Mouse (Mus musculus) embryonic facial prominence, embryonic 15.5 days (tissue): ENCODE measurements around the gene Slc35g1. TPM values are rescaled to one million over a fixed set of nuclear protein-coding genes. Genes with fewer than 3 reads are reported as not detected.

Experiments
- ATAC-seq: fragments of 200-750 bp; cut with Nextera tagmentation; 2 replicates; pipeline ENCODE4 v1.8.0; 2017; ENCODE audit warnings: low read depth, moderate TSS enrichment; ENCODE audit not compliant: insufficient number of reproducible peaks, low FRiP score, low TSS enrichment
- H3K27ac ChIP-seq: fragments of 300-500 bp; sonication (generic); replicated peaks from 2 replicates; pipeline ENCODE4 v1.5.1; 2015; ENCODE audit warnings: mild to moderate bottlenecking, inconsistent platforms
- H3K27me3 ChIP-seq: fragments of 300-500 bp; sonication (generic); 2 replicates; pipeline ENCODE4 v1.6.1; 2015; ENCODE audit warnings: inconsistent platforms
- H3K36me3 ChIP-seq: fragments of 300-500 bp; sonication (generic); 2 replicates; pipeline ENCODE4 v1.6.1; 2015; ENCODE audit warnings: mild to moderate bottlenecking, inconsistent platforms
- H3K4me1 ChIP-seq: fragments of 300-500 bp; sonication (generic); 2 replicates; pipeline ENCODE4 v1.6.1; 2015; ENCODE audit warnings: inconsistent platforms
- H3K4me2 ChIP-seq: fragments of 300-500 bp; sonication (generic); replicated peaks from 2 replicates; pipeline ENCODE4 v1.6.1; 2015; ENCODE audit warnings: mild to moderate bottlenecking, inconsistent platforms
- H3K4me3 ChIP-seq: fragments of 300-500 bp; sonication (generic); replicated peaks from 2 replicates; pipeline ENCODE4 v1.5.1; 2015; ENCODE audit warnings: mild to moderate bottlenecking, inconsistent platforms
- H3K9ac ChIP-seq: fragments of 300-500 bp; sonication (generic); 2 replicates; pipeline ENCODE4 v1.6.1; 2015; ENCODE audit warnings: inconsistent platforms
- H3K9me3 ChIP-seq: fragments of 300-500 bp; sonication (generic); replicated peaks from 2 replicates; pipeline ENCODE4 v1.6.1; 2016; ENCODE audit warnings: inconsistent platforms
- WGBS: fragments of 180-500 bp; shearing (Covaris S2); methylation state at CpG from one replicate; pipeline ENCODE4 v1.1.7; 2015; 5-methylcytosine and 5-hydroxymethylcytosine counted together
- polyA plus RNA-seq: library from polyadenylated mRNA; unstranded; fragments of >200 nt; fragmentation: Nextera tagmentation; extraction: Ambion mirVana; gene quantifications from 2 replicates; pipeline ENCODE4 v1.2.1, GENCODE M21; 2015

Slc35g1 gene
- polyA plus RNA-seq = 3.0 and 3.1 TPM in 2 replicates

DNA sequence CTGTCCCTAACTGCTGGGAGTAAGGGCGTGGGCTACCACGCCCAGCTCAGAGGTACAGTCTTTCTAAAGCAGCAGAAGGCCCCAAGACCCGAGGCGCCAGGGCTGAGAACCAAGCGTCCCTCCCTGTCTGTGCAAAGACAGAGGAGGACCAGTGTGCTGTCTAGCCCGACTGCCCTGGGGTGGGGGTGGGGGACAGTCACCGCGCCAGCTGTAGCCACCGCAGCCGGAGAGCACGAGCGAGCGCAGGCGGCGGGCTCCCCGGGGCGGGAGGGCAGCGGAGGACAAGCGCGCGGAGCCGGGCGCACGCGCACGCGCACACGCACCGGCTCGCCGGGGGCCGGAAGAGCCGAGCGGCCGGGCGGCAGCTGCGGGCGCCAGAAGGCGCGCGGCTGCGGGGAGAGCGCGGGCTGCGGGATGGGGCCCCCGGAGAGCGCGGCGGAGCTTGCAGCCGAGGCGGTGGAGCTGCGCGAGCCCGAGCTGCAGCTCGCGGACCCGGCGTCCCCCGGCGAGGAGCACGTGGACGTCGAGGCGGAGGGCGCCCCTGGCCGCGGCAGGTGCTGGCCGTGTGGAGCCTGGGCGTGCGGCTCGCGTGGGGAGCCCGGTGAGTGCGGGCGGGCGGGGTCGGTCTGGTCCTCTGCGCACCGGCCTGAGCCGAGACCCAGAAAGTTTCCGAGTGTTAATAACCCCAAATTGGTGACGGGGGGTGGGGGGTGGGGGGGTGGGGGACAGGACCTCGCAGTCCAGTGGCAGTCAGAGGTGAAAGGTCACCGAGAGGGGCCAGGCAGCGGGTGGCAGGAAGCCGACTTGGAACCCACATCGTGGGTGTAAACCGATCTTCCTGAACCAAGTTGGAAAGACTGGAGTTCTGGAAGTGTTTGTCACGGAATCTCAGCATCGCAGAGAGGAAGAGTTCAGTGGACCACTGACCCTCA is at the start of gene Slc35g1:
Gene Slc35g1, plus strand, starts transcription at position 280 of the 932 bp plus-strand sequence.
- peak within 1 kb of the TSS; percentile 21 for H3K9ac ChIP-seq
- peak within 1 kb of the TSS; percentile 62 for H3K4me3 ChIP-seq
- no peak within 1 kb of the TSS for H3K27ac ChIP-seq
- WGBS = under 1% methylated on average over 82 of the region's 90 CpGs
- peak within 1 kb of the TSS; percentile 95 for H3K4me2 ChIP-seq
- H3K9me3 ChIP-seq = no peaks in the 10 kb centered on the region
- no peaks in the 10 kb centered on the region for H3K36me3 ChIP-seq
- ATAC-seq = peak; percentile 82
- peaks cover 7% of the 10 kb centered on the region; the same call in 1 of the 2 replicates for H3K4me1 ChIP-seq
- H3K27me3 ChIP-seq = no peaks in the 10 kb centered on the region

DNA sequence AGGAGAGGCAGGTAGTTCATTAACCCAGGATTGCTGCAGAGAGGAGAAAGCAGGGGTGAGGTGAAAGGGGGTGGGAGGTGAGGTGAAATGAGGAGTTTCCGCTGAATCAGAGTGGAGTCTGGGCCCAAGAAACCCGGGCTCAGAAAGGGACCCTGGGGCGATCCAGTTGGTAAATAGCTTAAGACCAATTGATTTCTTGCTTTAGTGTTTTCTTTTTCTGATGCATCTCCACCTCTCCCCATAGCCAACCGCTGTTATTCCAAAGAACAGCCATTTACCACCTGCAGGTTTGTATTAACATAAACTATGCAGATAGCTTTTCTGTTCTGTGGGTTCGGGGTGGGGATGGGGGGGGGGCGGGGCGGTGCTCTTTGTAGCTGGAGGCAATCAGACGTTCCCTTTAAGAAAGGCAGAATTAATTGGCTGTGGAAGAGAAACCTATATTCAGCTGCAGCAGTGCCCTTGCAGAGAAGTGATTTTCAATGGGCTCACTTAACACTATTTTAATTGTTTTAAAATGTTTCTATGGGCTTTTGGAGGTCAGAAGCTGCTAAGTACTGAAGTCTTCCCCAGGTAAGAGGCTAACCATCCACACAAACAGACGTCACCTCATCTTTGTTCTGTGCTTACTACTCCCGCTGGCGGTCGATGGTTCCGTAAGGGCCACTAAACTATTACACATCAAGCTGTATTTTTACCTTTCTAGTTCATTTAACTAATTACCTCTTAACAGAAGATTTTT is 47.3 kb upstream of the Slc35g1 start:
- Histone ChIP-seq H3K4me3 (no peak overlapping the region), H3K9ac (no peak overlapping the region), H3K36me3 (no peaks in the 10 kb centered on the region), H3K4me2 (no peak overlapping the region), H3K27ac (no peak overlapping the region), H3K4me1 (no peaks in the 10 kb centered on the region), H3K9me3 (no peaks in the 10 kb centered on the region), H3K27me3 (no peaks in the 10 kb centered on the region)
- no peak for ATAC-seq
- 36% methylated on average over 13 of the region's 13 CpGs for WGBS

DNA sequence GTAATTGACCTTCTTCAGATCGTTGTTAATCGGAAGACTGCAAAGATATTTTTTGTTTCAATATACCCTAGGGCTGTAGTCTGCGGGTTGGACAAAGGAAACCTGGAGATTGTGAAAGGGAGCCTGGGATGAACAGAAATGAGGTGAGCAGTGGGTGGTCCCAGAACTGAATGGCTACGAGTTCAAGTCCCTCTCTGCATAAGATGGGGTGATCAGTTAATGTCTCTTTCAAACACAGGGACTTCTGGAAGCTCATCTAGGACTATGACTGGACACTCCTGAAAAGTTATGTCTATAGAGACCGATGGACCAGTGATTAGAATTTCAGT is 46.8 kb upstream of the Slc35g1 start:
- Histone ChIP-seq H3K4me2 (no peak overlapping the region), H3K36me3 (no peaks in the 10 kb centered on the region), H3K27me3 (no peaks in the 10 kb centered on the region), H3K4me3 (no peak overlapping the region), H3K4me1 (no peaks in the 10 kb centered on the region), H3K9me3 (no peaks in the 10 kb centered on the region), H3K9ac (no peak overlapping the region), H3K27ac (no peak overlapping the region)
- no peak for ATAC-seq
- 76% methylated on average over 5 of the region's 5 CpGs for WGBS

GRCm38 (mm10) chr19:38351202-38351601 is 44.6 kb upstream of the Slc35g1 start:
- Histone ChIP-seq H3K4me1 (no peaks in the 10 kb centered on the region), H3K27me3 (no peaks in the 10 kb centered on the region), H3K9ac (no peak overlapping the region), H3K4me2 (no peak overlapping the region), H3K9me3 (no peaks in the 10 kb centered on the region), H3K36me3 (no peaks in the 10 kb centered on the region), H3K4me3 (no peak overlapping the region), H3K27ac (no peak overlapping the region)
- 81% methylated on average over 2 of the region's 2 CpGs for WGBS
- no peak for ATAC-seq

GRCm38 (mm10) chr19:38351728-38352127 is 44.1 kb upstream of the Slc35g1 start:
- 90% methylated on average over 3 of the region's 3 CpGs for WGBS
- no peak for ATAC-seq
- Histone ChIP-seq H3K9ac (no peak overlapping the region), H3K9me3 (no peaks in the 10 kb centered on the region), H3K36me3 (no peaks in the 10 kb centered on the region), H3K4me2 (no peak overlapping the region), H3K4me1 (no peaks in the 10 kb centered on the region), H3K27me3 (no peaks in the 10 kb centered on the region), H3K27ac (no peak overlapping the region), H3K4me3 (no peak overlapping the region)

GRCm38 (mm10) chr19:38352495-38353130 is 43.2 kb upstream of the Slc35g1 start:
- no peak for ATAC-seq
- Histone ChIP-seq H3K27me3 (no peaks in the 10 kb centered on the region), H3K9ac (no peak overlapping the region), H3K4me3 (no peak overlapping the region), H3K27ac (no peak overlapping the region), H3K36me3 (no peaks in the 10 kb centered on the region), H3K4me1 (no peaks in the 10 kb centered on the region), H3K4me2 (no peak overlapping the region), H3K9me3 (no peaks in the 10 kb centered on the region)
- WGBS = 40% methylated on average over 6 of the region's 6 CpGs

- H3K4me1 ChIP-seq = no peaks in the 10 kb centered on the region
- H3K9me3 ChIP-seq = no peaks in the 10 kb centered on the region
- ATAC-seq = no peak
- no peak overlapping the region for H3K4me2 ChIP-seq
- no peak overlapping the region for H3K4me3 ChIP-seq
- H3K27me3 ChIP-seq = no peaks in the 10 kb centered on the region
- H3K36me3 ChIP-seq = no peaks in the 10 kb centered on the region
- no peak overlapping the region for H3K27ac ChIP-seq
- no peak overlapping the region for H3K9ac ChIP-seq
- 85% methylated on average over 1 of the region's 1 CpGs for WGBS
Measured at GRCm38 (mm10) chr19:38354279-38354678, 41.5 kb upstream of the Slc35g1 start.

GRCm38 (mm10) chr19:38354819-38355360 is 40.9 kb upstream of the Slc35g1 start:
- Histone ChIP-seq H3K27me3 (no peaks in the 10 kb centered on the region), H3K4me3 (no peak overlapping the region), H3K9ac (no peak overlapping the region), H3K4me1 (no peaks in the 10 kb centered on the region), H3K36me3 (no peaks in the 10 kb centered on the region), H3K4me2 (no peak overlapping the region), H3K27ac (no peak overlapping the region), H3K9me3 (no peaks in the 10 kb centered on the region)
- no peak for ATAC-seq
- WGBS = 65% methylated on average over 10 of the region's 10 CpGs

DNA sequence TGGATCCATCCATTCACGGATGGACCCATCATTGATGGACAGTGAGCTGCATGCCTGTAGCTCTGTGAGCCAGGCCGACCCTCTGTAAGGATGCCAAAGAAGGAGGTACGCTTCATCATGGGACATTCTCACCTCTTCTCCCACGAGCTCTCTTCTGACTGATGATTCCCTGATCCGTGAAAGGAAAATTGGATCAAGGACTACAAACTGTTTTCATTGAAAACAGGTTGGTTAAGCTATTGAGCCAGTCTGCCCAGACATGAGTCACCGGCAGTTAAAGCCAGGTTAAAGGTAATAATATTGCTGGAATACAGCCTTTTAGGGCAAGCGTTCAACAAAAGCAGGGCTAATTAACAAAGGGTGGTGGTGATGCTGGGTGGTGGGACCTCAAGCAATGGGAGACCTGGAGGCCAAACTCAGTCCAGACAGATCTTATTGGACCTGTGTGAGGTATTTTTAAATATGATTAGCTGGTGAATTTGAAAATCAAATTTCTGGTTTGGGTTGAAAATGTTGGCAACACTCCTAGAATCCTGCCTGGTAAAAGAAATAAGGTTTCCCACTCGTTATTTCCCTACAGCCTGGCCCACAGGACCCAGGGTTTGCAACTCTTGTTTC is 39.5 kb upstream of the Slc35g1 start:
- H3K27me3 ChIP-seq = no peaks in the 10 kb centered on the region
- H3K4me3 ChIP-seq = no peak overlapping the region
- H3K4me1 ChIP-seq = no peaks in the 10 kb centered on the region
- no peak overlapping the region for H3K27ac ChIP-seq
- WGBS = 49% methylated on average over 8 of the region's 8 CpGs
- no peak for ATAC-seq
- no peak overlapping the region for H3K9ac ChIP-seq
- H3K36me3 ChIP-seq = no peaks in the 10 kb centered on the region
- H3K4me2 ChIP-seq = no peak overlapping the region
- H3K9me3 ChIP-seq = no peaks in the 10 kb centered on the region

GRCm38 (mm10) chr19:38357956-38358623 is 37.7 kb upstream of the Slc35g1 start:
- Histone ChIP-seq H3K4me1 (no peaks in the 10 kb centered on the region), H3K9me3 (no peaks in the 10 kb centered on the region), H3K4me2 (no peak overlapping the region), H3K27ac (no peak overlapping the region), H3K27me3 (no peaks in the 10 kb centered on the region), H3K36me3 (no peaks in the 10 kb centered on the region), H3K4me3 (no peak overlapping the region), H3K9ac (no peak overlapping the region)
- 60% methylated on average over 9 of the region's 9 CpGs for WGBS
- ATAC-seq = no peak
